ENCODE assay signal across 8 mouse cellular contexts in genomic region chr6:83136291-83136880, GRCm38 (mm10). TPM values are rescaled to one million over a fixed set of nuclear protein-coding genes. Genes with fewer than 3 reads are reported as not detected.
DNase-seq lines count a peak whose midpoint lies in the region; ATAC-seq and TF ChIP-seq lines count a peak whose summit lies in the region.

No protein-coding gene starts in this region.

- 12% methylated on average over 5 of the region's 5 CpGs for WGBS in lung, postnatal 0 days
- WGBS in limb, embryonic 11.5 days, result 12% methylated on average over 5 of the region's 5 CpGs
- WGBS in small intestine, adult 2 months, result 15% methylated on average over 5 of the region's 5 CpGs

- ATAC-seq in lung, postnatal 0 days, result no peak
- no peak for ATAC-seq in limb, embryonic 11.5 days (ENCODE audit: insufficient number of reproducible peaks, low FRiP score, low TSS enrichment, low read depth)

- peak; percentile 29 for DNase-seq in lung, postnatal 0 days (ENCODE audit: low spot score)
- no peak for DNase-seq in lung, postnatal 14 days
- peak; percentile 41 for DNase-seq in fibroblast of lung, adult 2 months (ENCODE audit: low read depth)
- no peak for DNase-seq in limb, embryonic 11.5 days (ENCODE audit: low spot score)
- no peak for DNase-seq in frontal cortex, adult 2 months (ENCODE audit: extremely low spot score in 1 of 2, low spot score in 1 of 2)
- DNase-seq in cerebellum, postnatal 10 days, result no peak
- DNase-seq in spleen, adult 12 weeks (ENCODE audit: low spot score), result no peak

- H3K36me3 ChIP-seq in lung, postnatal 0 days (ENCODE audit: insufficient read depth, low read length), result no peaks in the 10 kb centered on the region
- no peaks in the 10 kb centered on the region for H3K36me3 ChIP-seq in limb, embryonic 11.5 days (ENCODE audit: control insufficient read depth, insufficient read depth, low read length)
- H3K36me3 ChIP-seq in small intestine, adult 2 months (ENCODE audit: control insufficient read depth, insufficient read depth, low read length), result peaks cover 6% of the 10 kb centered on the region; the same call in 1 of the 2 replicates

- H3K27ac ChIP-seq in lung, postnatal 0 days (ENCODE audit: low read length), result peak overlapping the region; percentile 96
- peak overlapping the region; percentile 100 for H3K27ac ChIP-seq in limb, embryonic 11.5 days (replicated peaks; ENCODE audit: low read depth, low read length)
- peak overlapping the region; percentile 93 for H3K27ac ChIP-seq in small intestine, adult 2 months (ENCODE audit: insufficient read depth, low read depth, low read length)

- TF ChIP-seq EP300 in lung, postnatal 0 days (IDR thresholded peaks at IDR 0.05), result no peak

- H3K27me3 ChIP-seq in lung, postnatal 0 days (replicated peaks; ENCODE audit: insufficient read depth, low read length), result no peaks in the 10 kb centered on the region
- no peaks in the 10 kb centered on the region for H3K27me3 ChIP-seq in limb, embryonic 11.5 days (ENCODE audit: control insufficient read depth, insufficient read depth, low read length)
- no peaks in the 10 kb centered on the region for H3K27me3 ChIP-seq in small intestine, adult 2 months (ENCODE audit: control insufficient read depth, insufficient read depth, low read length)

- H3K4me1 ChIP-seq in lung, postnatal 0 days (ENCODE audit: insufficient read depth, low read depth, low read length), result peaks cover 23% of the 10 kb centered on the region; the same call in 1 of the 2 replicates
- H3K4me1 ChIP-seq in limb, embryonic 11.5 days (ENCODE audit: control insufficient read depth, insufficient read depth, low read length), result peaks cover 26% of the 10 kb centered on the region
- H3K4me1 ChIP-seq in small intestine, adult 2 months (ENCODE audit: control insufficient read depth, insufficient read depth, insufficient read length, low read length), result peaks cover 21% of the 10 kb centered on the region

- peak overlapping the region; percentile 89 for H3K4me2 ChIP-seq in lung, postnatal 0 days (replicated peaks; ENCODE audit: low read depth, low read length)
- H3K4me2 ChIP-seq in limb, embryonic 11.5 days (ENCODE audit: low read depth, severe bottlenecking), result peak overlapping the region; percentile 69

- no peak for TF ChIP-seq CTCF in lung, postnatal 0 days (IDR thresholded peaks at IDR 0.05)
- no peak for TF ChIP-seq CTCF in small intestine, adult 2 months (IDR thresholded peaks at IDR 0.05; ENCODE audit: extremely low read depth, insufficient read length, insufficient replicate concordance, low read depth, low read length)

- no peaks in the 10 kb centered on the region for H3K9me3 ChIP-seq in lung, postnatal 0 days (ENCODE audit: low read length)
- no peaks in the 10 kb centered on the region for H3K9me3 ChIP-seq in limb, embryonic 11.5 days (ENCODE audit: control insufficient read depth, low read length)

- peak overlapping the region; percentile 61 for H3K9ac ChIP-seq in lung, postnatal 0 days (replicated peaks; ENCODE audit: low read depth)
- H3K9ac ChIP-seq in limb, embryonic 11.5 days (ENCODE audit: low read length), result peak overlapping the region; percentile 90

- no peak for TF ChIP-seq POLR2A in small intestine, adult 2 months (IDR thresholded peaks at IDR 0.05; ENCODE audit: low read depth, low read length)

- peak overlapping the region; percentile 51 for H3K4me3 ChIP-seq in lung, postnatal 0 days (ENCODE audit: low read depth, low read length)
- peak overlapping the region; percentile 47 for H3K4me3 ChIP-seq in limb, embryonic 11.5 days (ENCODE audit: low read depth, low read length)
- H3K4me3 ChIP-seq in small intestine, adult 2 months (ENCODE audit: low read depth, low read length), result peak overlapping the region; percentile 83

RNA-seq across cellular contexts. Expression of gene Rtkn, which starts 1.1 kb away (rescaled TPM):
- 51.2 and 63.8 TPM in 2 replicates for polyA plus RNA-seq in lung, postnatal 0 days (2015; fragmentation: Nextera tagmentation; extraction: Ambion mirVana)
- 29.2 and 30.5 TPM in 2 replicates for polyA plus RNA-seq in limb, embryonic 11.5 days (2014; fragmentation: Nextera tagmentation; extraction: Ambion mirVana)
- polyA plus RNA-seq in small intestine, adult 2 months (2012; rRNA removed), result 47.3 and 179 TPM in 2 replicates
- polyA plus RNA-seq in frontal cortex, adult 2 months (2012; rRNA removed), result 101 and 119 TPM in 2 replicates

RNA-seq across cellular contexts. Expression of gene Ino80b, which starts 11.2 kb away (rescaled TPM):
- polyA plus RNA-seq in lung, postnatal 0 days (2015; fragmentation: Nextera tagmentation; extraction: Ambion mirVana), result 14.5 and 18.1 TPM in 2 replicates
- polyA plus RNA-seq in limb, embryonic 11.5 days (2014; fragmentation: Nextera tagmentation; extraction: Ambion mirVana), result 20.8 and 21.7 TPM in 2 replicates
- 30.3 and 70.3 TPM in 2 replicates for polyA plus RNA-seq in small intestine, adult 2 months (2012; rRNA removed)
- polyA plus RNA-seq in frontal cortex, adult 2 months (2012; rRNA removed), result 24.6 and 31.4 TPM in 2 replicates

RNA-seq across cellular contexts. Expression of gene Wbp1, which starts 15.0 kb away (rescaled TPM):
- 57.9 and 62.4 TPM in 2 replicates for polyA plus RNA-seq in lung, postnatal 0 days (2015; fragmentation: Nextera tagmentation; extraction: Ambion mirVana)
- polyA plus RNA-seq in limb, embryonic 11.5 days (2014; fragmentation: Nextera tagmentation; extraction: Ambion mirVana), result 153 and 182 TPM in 2 replicates
- 91.6 and 183 TPM in 2 replicates for polyA plus RNA-seq in small intestine, adult 2 months (2012; rRNA removed)
- 95.9 and 107 TPM in 2 replicates for polyA plus RNA-seq in frontal cortex, adult 2 months (2012; rRNA removed)

RNA-seq across cellular contexts. Expression of gene Wdr54, which starts 19.8 kb away (rescaled TPM):
- polyA plus RNA-seq in lung, postnatal 0 days (2015; fragmentation: Nextera tagmentation; extraction: Ambion mirVana), result 3.1 and 3.3 TPM in 2 replicates
- 11.5 and 13.7 TPM in 2 replicates for polyA plus RNA-seq in limb, embryonic 11.5 days (2014; fragmentation: Nextera tagmentation; extraction: Ambion mirVana)
- polyA plus RNA-seq in small intestine, adult 2 months (2012; rRNA removed), result 0.90 and 1.3 TPM in 2 replicates
- polyA plus RNA-seq in frontal cortex, adult 2 months (2012; rRNA removed), result 26.6 and 27.7 TPM in 2 replicates

RNA-seq across cellular contexts. Expression of gene 1700003E16Rik, which starts 19.8 kb away (rescaled TPM):
- 6.1 and 9.8 TPM in 2 replicates for polyA plus RNA-seq in lung, postnatal 0 days (2015; fragmentation: Nextera tagmentation; extraction: Ambion mirVana)
- 0.58 and 1.1 TPM in 2 replicates for polyA plus RNA-seq in limb, embryonic 11.5 days (2014; fragmentation: Nextera tagmentation; extraction: Ambion mirVana)
- polyA plus RNA-seq in small intestine, adult 2 months (2012; rRNA removed), result 0.09 TPM in 1 of 2 replicates, not detected in the other
- polyA plus RNA-seq in frontal cortex, adult 2 months (2012; rRNA removed), result 28.6 TPM in 2 replicates

Comparison
In these comparisons a context has a peak if more than half of its experiments do, and no peak if none do; other contexts are left out.
1. DNase-seq: peak in lung, postnatal 0 days (single experiment) and fibroblast of lung, adult 2 months (single experiment); none in lung, postnatal 14 days (single experiment), limb, embryonic 11.5 days (single experiment), frontal cortex, adult 2 months (0 of 2), cerebellum, postnatal 10 days (0 of 2) and spleen, adult 12 weeks (single experiment).
2. Peak in every context shown above with its lines, with median percentiles within 50 percentile points of each other: H3K27ac ChIP-seq and H3K4me3 ChIP-seq.